Mouse (Mus musculus) hindbrain, embryonic 12.5 days (tissue): Measurements from ENCODE around the gene Arl3. TPM values are rescaled to one million over a fixed set of nuclear protein-coding genes. Genes with fewer than 3 reads are reported as not detected.

Source experiments
- ATAC-seq: fragments of 200-750 bp; cut with Nextera tagmentation; 2 replicates; pipeline ENCODE4 v1.8.0; 2017; ENCODE audit warnings: moderate TSS enrichment; ENCODE audit not compliant: low FRiP score
- H3K27ac ChIP-seq: fragments of 300-500 bp; sonication (generic); 2 replicates; pipeline ENCODE4 v1.5.1; 2016; ENCODE audit warnings: mild to moderate bottlenecking
- H3K27me3 ChIP-seq: fragments of 300-500 bp; sonication (generic); 2 replicates; pipeline ENCODE4 v1.6.1; 2016; ENCODE audit warnings: mild to moderate bottlenecking
- H3K36me3 ChIP-seq: fragments of 300-500 bp; sonication (generic); 2 replicates; pipeline ENCODE4 v1.6.1; 2016; ENCODE audit warnings: mild to moderate bottlenecking
- H3K4me1 ChIP-seq: fragments of 300-500 bp; sonication (generic); 2 replicates; pipeline ENCODE4 v1.6.1; 2016
- H3K4me2 ChIP-seq: fragments of 300-500 bp; sonication (generic); replicated peaks from 2 replicates; pipeline ENCODE4 v1.6.1; 2016; ENCODE audit warnings: mild to moderate bottlenecking
- H3K4me3 ChIP-seq: fragments of 300-500 bp; sonication (generic); 2 replicates; pipeline ENCODE4 v1.5.1; 2016; ENCODE audit warnings: mild to moderate bottlenecking
- H3K9ac ChIP-seq: fragments of 300-500 bp; sonication (generic); 2 replicates; pipeline ENCODE4 v1.6.1; 2016; ENCODE audit warnings: mild to moderate bottlenecking, moderate library complexity
- H3K9me3 ChIP-seq: fragments of 300-500 bp; sonication (generic); replicated peaks from 2 replicates; pipeline ENCODE4 v1.6.1; 2016; ENCODE audit warnings: mild to moderate bottlenecking
- WGBS: fragments of 180-500 bp; shearing (Covaris S2); methylation state at CpG from one replicate; pipeline ENCODE4 v1.1.7; 2016; 5-methylcytosine and 5-hydroxymethylcytosine counted together
- polyA plus RNA-seq: library from polyadenylated mRNA; unstranded; fragments of >200 nt; fragmentation: Nextera tagmentation; extraction: Ambion mirVana; gene quantifications from 2 replicates; pipeline ENCODE4 v1.2.1, GENCODE M21; 2016

The Arl3 gene
- polyA plus RNA-seq, 1 experiment from 2014 or later: 196 TPM

GRCm38 (mm10) chr19:46521698-46522097 is 51.3 kb downstream of the Arl3 start:
- Histone ChIP-seq H3K27me3 (no peaks in the 10 kb centered on the region), H3K36me3 (peaks cover under 1% of the 10 kb centered on the region; the same call in 1 of the 2 replicates), H3K27ac (no peak overlapping the region), H3K9me3 (no peaks in the 10 kb centered on the region), H3K4me3 (no peak overlapping the region), H3K4me2 (no peak overlapping the region), H3K4me1 (peaks cover 70% of the 10 kb centered on the region), H3K9ac (no peak overlapping the region)
- ATAC-seq: no peak

DNA sequence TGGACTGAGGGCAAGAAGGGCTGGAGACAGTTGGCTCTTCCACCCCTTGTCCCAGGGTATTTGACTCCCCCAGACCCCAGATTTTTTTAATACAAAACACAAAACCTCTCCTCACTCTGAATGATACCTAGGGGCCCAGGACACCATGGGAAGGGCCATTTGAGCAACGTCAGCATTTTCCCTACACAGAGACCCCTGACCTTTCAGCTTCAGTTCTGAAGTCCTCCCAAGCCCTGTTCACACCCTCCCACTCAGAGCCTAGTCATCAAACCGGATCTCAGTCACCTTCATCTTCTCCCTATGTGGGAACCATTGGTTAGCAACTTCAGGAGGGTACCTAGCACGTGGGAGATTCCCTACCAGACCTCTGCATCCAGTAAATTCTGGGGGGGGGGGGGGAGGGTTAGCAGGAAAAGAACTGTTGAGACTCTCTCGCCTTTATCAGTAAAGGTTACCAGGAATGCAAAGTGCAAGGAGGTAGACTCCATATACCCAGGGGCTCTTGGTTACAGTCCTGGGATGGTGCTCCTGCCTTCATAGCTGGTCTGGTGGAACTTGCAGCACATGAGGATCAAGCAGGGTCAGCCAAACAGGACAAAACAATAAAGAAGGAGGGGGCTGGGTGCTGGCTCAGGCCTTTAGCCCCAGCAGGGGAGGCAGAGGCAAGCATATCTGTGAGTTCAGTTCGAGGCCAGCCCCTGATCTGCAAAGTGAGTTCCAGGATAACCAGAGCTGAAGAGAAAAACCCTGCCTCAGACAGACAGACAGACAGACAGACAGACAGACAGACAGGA is 54.0 kb downstream of the Arl3 start:
- Histone ChIP-seq H3K36me3 (peaks cover 25% of the 10 kb centered on the region), H3K27ac (peak overlapping the region; percentile 74), H3K9ac (peak overlapping the region; percentile 55), H3K27me3 (no peaks in the 10 kb centered on the region), H3K9me3 (no peaks in the 10 kb centered on the region), H3K4me1 (peaks cover 46% of the 10 kb centered on the region), H3K4me2 (peak overlapping the region; percentile 34), H3K4me3 (no peak overlapping the region)
- 10% methylated on average over 5 of the region's 5 CpGs for WGBS
- peak; percentile 4; the same call in 1 of the 2 replicates for ATAC-seq

- H3K4me1 ChIP-seq: peaks cover 40% of the 10 kb centered on the region
- WGBS: 0% methylated on average over 12 of the region's 13 CpGs
- peak; percentile 44 for ATAC-seq
Observed at GRCm38 (mm10) chr19:46518352-46518787, 54.6 kb downstream of the Arl3 start.

GRCm38 (mm10) chr19:46517529-46518351 is 55.3 kb downstream of the Arl3 start:
- Histone ChIP-seq H3K27ac (peak overlapping the region; percentile 74), H3K27me3 (no peaks in the 10 kb centered on the region), H3K4me3 (no peak overlapping the region), H3K4me2 (peak overlapping the region; percentile 34), H3K4me1 (peaks cover 34% of the 10 kb centered on the region), H3K9ac (peak overlapping the region; percentile 55; the same call in 1 of the 2 replicates), H3K9me3 (no peaks in the 10 kb centered on the region), H3K36me3 (peaks cover 38% of the 10 kb centered on the region)
- 29% methylated on average over 10 of the region's 14 CpGs for WGBS
- peak; percentile 41 for ATAC-seq

More at GRCm38 (mm10) chr19:46518352-46518787, 54.6 kb downstream of the Arl3 start:
- H3K9ac ChIP-seq: peak overlapping the region; percentile 55
- H3K27me3 ChIP-seq: no peaks in the 10 kb centered on the region
- peaks cover 31% of the 10 kb centered on the region for H3K36me3 ChIP-seq
- H3K9me3 ChIP-seq: no peaks in the 10 kb centered on the region
- H3K4me2 ChIP-seq: peak overlapping the region; percentile 34
- 0 out of 2 replicates have a peak overlapping the region, but pooled peaks have one; percentile 0 for H3K4me3 ChIP-seq
- H3K27ac ChIP-seq: peak overlapping the region; percentile 74

DNA sequence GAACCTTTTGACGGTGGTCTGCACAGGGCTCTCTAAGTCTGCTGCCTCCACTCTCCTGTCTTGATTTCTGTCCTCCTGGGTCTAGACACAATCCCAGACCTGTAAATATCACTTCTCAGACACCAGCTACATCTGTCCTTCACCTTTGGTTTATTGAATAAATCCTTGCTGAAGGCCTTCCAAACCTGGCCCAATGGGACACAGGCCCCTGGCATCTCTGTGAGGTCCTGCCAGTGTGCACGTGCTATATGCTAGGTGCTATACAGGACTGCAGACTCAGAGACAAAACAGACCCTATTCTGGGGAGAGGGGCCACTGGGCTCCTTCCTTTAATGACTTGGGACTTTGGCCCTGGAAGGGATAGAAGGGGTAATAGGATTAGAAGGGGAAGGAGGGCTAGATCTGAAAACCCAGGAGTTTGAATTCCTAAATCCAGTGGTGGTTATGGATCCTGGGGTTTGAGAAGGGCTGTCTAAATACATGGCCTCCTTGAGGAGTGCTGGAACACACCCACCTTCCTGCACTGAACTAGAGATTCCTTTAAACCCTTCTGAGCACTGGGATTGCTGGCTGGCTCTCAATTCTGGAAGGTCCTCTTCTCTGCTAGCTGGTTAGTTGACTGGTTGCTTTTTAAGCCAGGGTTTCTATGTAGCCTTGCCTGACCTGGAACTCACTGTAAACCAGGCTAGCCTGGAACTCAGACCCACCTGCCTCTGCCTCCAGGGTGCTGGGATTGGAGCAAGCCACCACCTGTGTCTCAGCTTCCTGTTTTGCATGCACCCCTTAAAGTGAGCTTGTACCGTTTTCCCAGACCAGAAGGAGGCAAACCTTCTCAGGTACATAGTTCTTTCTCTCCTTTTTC is 56.1 kb downstream of the Arl3 start:
- Histone ChIP-seq H3K36me3 (peaks cover 46% of the 10 kb centered on the region), H3K4me1 (peaks cover 31% of the 10 kb centered on the region)

GRCm38 (mm10) chr19:46515287-46515821 is 57.6 kb downstream of the Arl3 start:
- no peak overlapping the region for H3K9ac ChIP-seq
- ATAC-seq: no peak
- no peak overlapping the region for H3K27ac ChIP-seq
- H3K4me3 ChIP-seq: no peak overlapping the region
- H3K36me3 ChIP-seq: peaks cover 54% of the 10 kb centered on the region
- H3K27me3 ChIP-seq: no peaks in the 10 kb centered on the region
- H3K4me2 ChIP-seq: no peak overlapping the region
- 92% methylated on average over 24 of the region's 24 CpGs for WGBS
- H3K4me1 ChIP-seq: peaks cover 36% of the 10 kb centered on the region
- no peaks in the 10 kb centered on the region for H3K9me3 ChIP-seq

More for the DNA sequence above, 56.1 kb downstream of the Arl3 start:
- peak overlapping the region; percentile 74; the same call in 1 of the 2 replicates for H3K27ac ChIP-seq
- no peak overlapping the region for H3K9ac ChIP-seq
- no peak for ATAC-seq
- no peak overlapping the region for H3K4me2 ChIP-seq
- no peaks in the 10 kb centered on the region for H3K9me3 ChIP-seq
- 51% methylated on average over 3 of the region's 3 CpGs for WGBS
- no peak overlapping the region for H3K4me3 ChIP-seq
- no peaks in the 10 kb centered on the region for H3K27me3 ChIP-seq

DNA sequence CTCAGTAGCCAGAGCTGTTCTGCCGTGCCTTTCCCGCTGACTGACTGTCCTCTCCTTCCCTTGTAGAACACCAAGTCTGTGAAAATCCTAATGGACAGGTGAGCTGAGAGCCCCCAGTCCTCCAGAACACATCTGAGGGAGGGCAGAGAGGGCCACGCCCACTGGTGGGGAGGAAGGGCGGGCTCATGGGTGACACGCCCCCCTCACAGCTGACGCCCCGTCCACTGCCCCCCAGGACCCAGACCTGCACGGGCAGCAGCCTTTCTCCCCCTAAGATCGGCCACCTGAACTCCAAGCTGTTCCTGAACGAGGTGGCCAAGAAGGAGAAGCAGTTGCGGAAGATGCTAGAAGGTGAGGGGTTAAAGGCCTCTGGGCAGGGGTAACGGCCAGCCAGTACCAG is 58.6 kb downstream of the Arl3 start:
- ATAC-seq: no peak
- Histone ChIP-seq H3K36me3 (peaks cover 57% of the 10 kb centered on the region), H3K27me3 (no peaks in the 10 kb centered on the region), H3K9ac (no peak overlapping the region), H3K4me1 (peaks cover 45% of the 10 kb centered on the region), H3K27ac (no peak overlapping the region), H3K4me2 (no peak overlapping the region), H3K9me3 (no peaks in the 10 kb centered on the region), H3K4me3 (no peak overlapping the region)
- WGBS: 85% methylated on average over 12 of the region's 12 CpGs

DNA sequence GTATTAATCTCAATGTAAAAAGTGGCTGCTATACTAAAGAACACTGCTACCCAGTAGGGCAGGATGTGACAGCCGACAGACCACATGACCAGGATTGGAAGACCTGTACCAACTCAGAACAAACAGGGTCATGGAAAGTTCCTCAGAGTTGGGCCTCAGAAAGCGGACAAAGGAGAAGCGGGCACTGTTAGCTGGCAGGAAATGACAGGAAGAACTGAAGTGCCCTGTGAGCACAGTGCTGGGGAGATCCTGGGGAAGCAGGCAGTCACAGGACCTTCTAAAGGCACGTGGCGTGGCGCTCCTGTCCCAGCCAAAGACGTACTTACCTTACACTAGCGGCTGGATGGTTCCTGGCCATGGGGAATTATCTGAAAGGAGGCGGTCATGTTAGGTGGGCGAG is 61.7 kb downstream of the Arl3 start:
- Histone ChIP-seq H3K36me3 (peaks cover 75% of the 10 kb centered on the region), H3K9ac (no peak overlapping the region), H3K9me3 (no peaks in the 10 kb centered on the region), H3K4me3 (no peak overlapping the region), H3K27ac (no peak overlapping the region), H3K4me2 (no peak overlapping the region), H3K27me3 (no peaks in the 10 kb centered on the region), H3K4me1 (peaks cover 49% of the 10 kb centered on the region)
- no peak for ATAC-seq
- WGBS: 90% methylated on average over 10 of the region's 10 CpGs

DNA sequence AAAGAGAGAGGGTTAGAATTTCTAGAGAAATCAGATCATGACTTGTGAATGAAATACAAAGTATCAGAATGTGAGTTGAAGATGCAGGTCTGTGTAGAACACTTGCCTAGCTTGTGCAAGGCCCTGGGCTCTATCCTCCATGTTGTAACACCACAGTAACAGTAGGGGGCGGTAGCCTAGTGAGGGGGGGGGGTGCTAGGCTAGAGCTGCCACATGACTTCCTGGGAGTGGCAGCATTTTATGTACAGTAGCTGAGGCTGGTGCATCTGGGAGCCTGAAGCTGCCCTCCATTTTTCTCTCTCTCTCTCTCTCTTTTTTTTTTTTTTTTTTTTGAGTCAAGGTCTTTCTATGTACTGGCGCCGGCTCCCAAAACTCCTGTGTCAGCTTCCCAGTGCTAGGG is 62.2 kb downstream of the Arl3 start:
- Histone ChIP-seq H3K4me2 (no peak overlapping the region), H3K4me3 (no peak overlapping the region), H3K9me3 (no peaks in the 10 kb centered on the region), H3K27ac (no peak overlapping the region; the same call in 1 of the 2 replicates), H3K4me1 (peaks cover 54% of the 10 kb centered on the region), H3K9ac (no peak overlapping the region), H3K36me3 (peaks cover 75% of the 10 kb centered on the region), H3K27me3 (no peaks in the 10 kb centered on the region)
- 76% methylated on average over 3 of the region's 3 CpGs for WGBS
- ATAC-seq: no peak

- Histone ChIP-seq H3K4me3 (no peak overlapping the region), H3K9me3 (no peaks in the 10 kb centered on the region), H3K9ac (no peak overlapping the region), H3K27ac (peak overlapping the region; percentile 14; the same call in 1 of the 2 replicates), H3K4me1 (peaks cover 58% of the 10 kb centered on the region), H3K27me3 (no peaks in the 10 kb centered on the region), H3K36me3 (peaks cover 75% of the 10 kb centered on the region), H3K4me2 (no peak overlapping the region)
- WGBS: 88% methylated on average over 5 of the region's 5 CpGs
- no peak for ATAC-seq
Observed at GRCm38 (mm10) chr19:46510401-46510800, 62.6 kb downstream of the Arl3 start.

- ATAC-seq: no peak
- 89% methylated on average over 4 of the region's 4 CpGs for WGBS
- peaks cover 65% of the 10 kb centered on the region for H3K4me1 ChIP-seq
- 0 out of 2 replicates have a peak overlapping the region, but pooled peaks have one; percentile 32 for H3K9ac ChIP-seq
- H3K27ac ChIP-seq: no peak overlapping the region
- no peaks in the 10 kb centered on the region for H3K9me3 ChIP-seq
- H3K4me3 ChIP-seq: no peak overlapping the region
- H3K36me3 ChIP-seq: peaks cover 68% of the 10 kb centered on the region
- H3K27me3 ChIP-seq: no peaks in the 10 kb centered on the region
- no peak overlapping the region for H3K4me2 ChIP-seq
Observed at GRCm38 (mm10) chr19:46509736-46510135, 63.3 kb downstream of the Arl3 start.
